Mouse (Mus musculus): ENCODE measurements at regions not wholly inside any gene's neighbourhood (a gene's known extent, or its start where the extent isn't known, plus 50 kb on each side); places are given as distances from the start of the nearest gene placed in this dataset.

GRCm38 (mm10) chr2:166394666-166395065 lies 239.2 kb upstream of the Sulf2 start:
- no peak overlapping the region for H3K4me2 ChIP-seq (ENCODE audit: low read length)
- WGBS: 30% methylated on average over 13 of the region's 13 CpGs

GRCm38 (mm10) chr2:166391176-166391575 lies 235.7 kb upstream of the Sulf2 start:
- Histone ChIP-seq H3K4me2 (ENCODE audit: low read length) (no peak overlapping the region), H3K4me1 (replicated peaks; ENCODE audit: control insufficient read depth, insufficient read depth, low read length) (peaks cover 9% of the 10 kb centered on the region), H3K4me3 (replicated peaks; ENCODE audit: low read length) (no peak overlapping the region), H3K9ac (replicated peaks; ENCODE audit: low read depth, low read length) (no peak overlapping the region), H3K27me3 (replicated peaks; ENCODE audit: control insufficient read depth, insufficient read depth, low read length) (no peaks in the 10 kb centered on the region), H3K27ac (ENCODE audit: low read length) (no peak overlapping the region), H3K9me3 (ENCODE audit: control insufficient read depth, low read length) (no peaks in the 10 kb centered on the region), H3K36me3 (ENCODE audit: control insufficient read depth, insufficient read depth) (no peaks in the 10 kb centered on the region)
- ATAC-seq: no peak
- 39% methylated on average over 5 of the region's 5 CpGs for WGBS

More at GRCm38 (mm10) chr2:166394666-166395065, 239.2 kb upstream of the Sulf2 start:
- H3K27me3 ChIP-seq (replicated peaks; ENCODE audit: control insufficient read depth, insufficient read depth, low read length): peaks cover 2% of the 10 kb centered on the region; the same call in 1 of the 2 replicates
- H3K27ac ChIP-seq (ENCODE audit: low read length): no peak overlapping the region
- H3K4me1 ChIP-seq (replicated peaks; ENCODE audit: control insufficient read depth, insufficient read depth, low read length): peaks cover 7% of the 10 kb centered on the region
- no peaks in the 10 kb centered on the region for H3K9me3 ChIP-seq (ENCODE audit: control insufficient read depth, low read length)
- no peaks in the 10 kb centered on the region for H3K36me3 ChIP-seq (ENCODE audit: control insufficient read depth, insufficient read depth)
- no peak overlapping the region for H3K9ac ChIP-seq (replicated peaks; ENCODE audit: low read depth, low read length)
- peak; percentile 58; the same call in 1 of the 2 replicates for ATAC-seq
- no peak overlapping the region for H3K4me3 ChIP-seq (replicated peaks; ENCODE audit: low read length)

- Histone ChIP-seq H3K27me3 (replicated peaks; ENCODE audit: control insufficient read depth, insufficient read depth, low read length) (no peaks in the 10 kb centered on the region), H3K9me3 (ENCODE audit: control insufficient read depth, low read length) (no peaks in the 10 kb centered on the region), H3K9ac (replicated peaks; ENCODE audit: low read depth, low read length) (no peak overlapping the region), H3K4me3 (replicated peaks; ENCODE audit: low read length) (no peak overlapping the region), H3K4me2 (ENCODE audit: low read length) (no peak overlapping the region), H3K4me1 (replicated peaks; ENCODE audit: control insufficient read depth, insufficient read depth, low read length) (peaks cover 14% of the 10 kb centered on the region), H3K36me3 (ENCODE audit: control insufficient read depth, insufficient read depth) (no peaks in the 10 kb centered on the region), H3K27ac (ENCODE audit: low read length) (no peak overlapping the region)
- WGBS: 32% methylated on average over 6 of the region's 6 CpGs
- no peak for ATAC-seq
Observed at GRCm38 (mm10) chr2:166388050-166388449, 232.6 kb upstream of the Sulf2 start.

GRCm38 (mm10) chr2:166386817-166387216 lies 231.4 kb upstream of the Sulf2 start:
- 88% methylated on average over 5 of the region's 5 CpGs for WGBS

GRCm38 (mm10) chr2:166384583-166384982 lies 229.1 kb upstream of the Sulf2 start:
- ATAC-seq: 0 out of 2 replicates have a peak, but pooled peaks have one; percentile 50
- 0 out of 2 replicates have a peak overlapping the region, but pooled peaks have one; percentile 13 for H3K27ac ChIP-seq (ENCODE audit: low read length)
- WGBS: 27% methylated on average over 6 of the region's 6 CpGs

More at GRCm38 (mm10) chr2:166386817-166387216, 231.4 kb upstream of the Sulf2 start:
- ATAC-seq: no peak
- no peaks in the 10 kb centered on the region for H3K27me3 ChIP-seq (replicated peaks; ENCODE audit: control insufficient read depth, insufficient read depth, low read length)
- no peak overlapping the region for H3K4me3 ChIP-seq (replicated peaks; ENCODE audit: low read length)
- no peak overlapping the region for H3K9ac ChIP-seq (replicated peaks; ENCODE audit: low read depth, low read length)
- H3K36me3 ChIP-seq (ENCODE audit: control insufficient read depth, insufficient read depth): no peaks in the 10 kb centered on the region
- H3K4me2 ChIP-seq (ENCODE audit: low read length): no peak overlapping the region
- no peak overlapping the region for H3K27ac ChIP-seq (ENCODE audit: low read length)
- H3K4me1 ChIP-seq (replicated peaks; ENCODE audit: control insufficient read depth, insufficient read depth, low read length): peaks cover 14% of the 10 kb centered on the region
- no peaks in the 10 kb centered on the region for H3K9me3 ChIP-seq (ENCODE audit: control insufficient read depth, low read length)

GRCm38 (mm10) chr2:166383356-166383755 lies 227.9 kb upstream of the Sulf2 start:
- Histone ChIP-seq H3K4me2 (ENCODE audit: low read length) (no peak overlapping the region), H3K9ac (replicated peaks; ENCODE audit: low read depth, low read length) (no peak overlapping the region), H3K9me3 (ENCODE audit: control insufficient read depth, low read length) (no peaks in the 10 kb centered on the region), H3K27me3 (replicated peaks; ENCODE audit: control insufficient read depth, insufficient read depth, low read length) (0 out of 2 replicates have a peak, but pooled peaks cover 2% of the 10 kb centered on the region), H3K27ac (ENCODE audit: low read length) (no peak overlapping the region), H3K4me1 (replicated peaks; ENCODE audit: control insufficient read depth, insufficient read depth, low read length) (peaks cover 13% of the 10 kb centered on the region), H3K4me3 (replicated peaks; ENCODE audit: low read length) (no peak overlapping the region), H3K36me3 (ENCODE audit: control insufficient read depth, insufficient read depth) (no peaks in the 10 kb centered on the region)
- ATAC-seq: no peak
- WGBS: 78% methylated on average over 5 of the region's 5 CpGs

More at GRCm38 (mm10) chr2:166384583-166384982, 229.1 kb upstream of the Sulf2 start:
- Histone ChIP-seq H3K36me3 (ENCODE audit: control insufficient read depth, insufficient read depth) (no peaks in the 10 kb centered on the region), H3K4me3 (replicated peaks; ENCODE audit: low read length) (no peak overlapping the region), H3K4me1 (replicated peaks; ENCODE audit: control insufficient read depth, insufficient read depth, low read length) (peaks cover 14% of the 10 kb centered on the region), H3K4me2 (ENCODE audit: low read length) (no peak overlapping the region), H3K9me3 (ENCODE audit: control insufficient read depth, low read length) (no peaks in the 10 kb centered on the region), H3K9ac (replicated peaks; ENCODE audit: low read depth, low read length) (no peak overlapping the region; the same call in 1 of the 2 replicates), H3K27me3 (replicated peaks; ENCODE audit: control insufficient read depth, insufficient read depth, low read length) (no peaks in the 10 kb centered on the region)

GRCm38 (mm10) chr2:166382180-166382579 lies 226.7 kb upstream of the Sulf2 start:
- 89% methylated on average over 7 of the region's 7 CpGs for WGBS
- Histone ChIP-seq H3K4me2 (ENCODE audit: low read length) (no peak overlapping the region), H3K36me3 (ENCODE audit: control insufficient read depth, insufficient read depth) (no peaks in the 10 kb centered on the region), H3K4me3 (replicated peaks; ENCODE audit: low read length) (no peak overlapping the region), H3K27me3 (replicated peaks; ENCODE audit: control insufficient read depth, insufficient read depth, low read length) (0 out of 2 replicates have a peak, but pooled peaks cover 2% of the 10 kb centered on the region), H3K4me1 (replicated peaks; ENCODE audit: control insufficient read depth, insufficient read depth, low read length) (peaks cover 17% of the 10 kb centered on the region), H3K27ac (ENCODE audit: low read length) (no peak overlapping the region), H3K9ac (replicated peaks; ENCODE audit: low read depth, low read length) (no peak overlapping the region), H3K9me3 (ENCODE audit: control insufficient read depth, low read length) (no peaks in the 10 kb centered on the region)
- no peak for ATAC-seq

GRCm38 (mm10) chr2:166380854-166381253 lies 225.4 kb upstream of the Sulf2 start:
- ATAC-seq: no peak
- WGBS: 89% methylated on average over 9 of the region's 9 CpGs
- Histone ChIP-seq H3K4me1 (replicated peaks; ENCODE audit: control insufficient read depth, insufficient read depth, low read length) (peaks cover 18% of the 10 kb centered on the region), H3K27me3 (replicated peaks; ENCODE audit: control insufficient read depth, insufficient read depth, low read length) (0 out of 2 replicates have a peak, but pooled peaks cover 2% of the 10 kb centered on the region), H3K4me2 (ENCODE audit: low read length) (no peak overlapping the region), H3K36me3 (ENCODE audit: control insufficient read depth, insufficient read depth) (no peaks in the 10 kb centered on the region), H3K9me3 (ENCODE audit: control insufficient read depth, low read length) (no peaks in the 10 kb centered on the region), H3K4me3 (replicated peaks; ENCODE audit: low read length) (no peak overlapping the region), H3K27ac (ENCODE audit: low read length) (no peak overlapping the region), H3K9ac (replicated peaks; ENCODE audit: low read depth, low read length) (no peak overlapping the region)

- 0 out of 2 replicates have a peak, but pooled peaks cover 2% of the 10 kb centered on the region for H3K27me3 ChIP-seq (replicated peaks; ENCODE audit: control insufficient read depth, insufficient read depth, low read length)
- no peaks in the 10 kb centered on the region for H3K36me3 ChIP-seq (ENCODE audit: control insufficient read depth, insufficient read depth)
- H3K4me2 ChIP-seq (ENCODE audit: low read length): no peak overlapping the region
- no peak overlapping the region for H3K9ac ChIP-seq (replicated peaks; ENCODE audit: low read depth, low read length)
- no peak overlapping the region for H3K4me3 ChIP-seq (replicated peaks; ENCODE audit: low read length)
- peaks cover 7% of the 10 kb centered on the region for H3K4me1 ChIP-seq (replicated peaks; ENCODE audit: control insufficient read depth, insufficient read depth, low read length)
- no peak for ATAC-seq
- H3K27ac ChIP-seq (ENCODE audit: low read length): no peak overlapping the region
- no peaks in the 10 kb centered on the region for H3K9me3 ChIP-seq (ENCODE audit: control insufficient read depth, low read length)
- WGBS: 55% methylated on average over 3 of the region's 3 CpGs
Observed at GRCm38 (mm10) chr2:166378325-166378724, 222.9 kb upstream of the Sulf2 start.

- no peak overlapping the region for H3K27ac ChIP-seq (ENCODE audit: low read length)
- H3K27me3 ChIP-seq (replicated peaks; ENCODE audit: control insufficient read depth, insufficient read depth, low read length): 0 out of 2 replicates have a peak, but pooled peaks cover 2% of the 10 kb centered on the region
- H3K9me3 ChIP-seq (ENCODE audit: control insufficient read depth, low read length): no peaks in the 10 kb centered on the region
- H3K4me1 ChIP-seq (replicated peaks; ENCODE audit: control insufficient read depth, insufficient read depth, low read length): peaks cover 7% of the 10 kb centered on the region
- no peaks in the 10 kb centered on the region for H3K36me3 ChIP-seq (ENCODE audit: control insufficient read depth, insufficient read depth)
- no peak overlapping the region for H3K4me2 ChIP-seq (ENCODE audit: low read length)
- 10% methylated on average over 3 of the region's 3 CpGs for WGBS
- no peak overlapping the region for H3K9ac ChIP-seq (replicated peaks; ENCODE audit: low read depth, low read length)
- H3K4me3 ChIP-seq (replicated peaks; ENCODE audit: low read length): no peak overlapping the region
- ATAC-seq: peak; percentile 49; the same call in 1 of the 2 replicates
Observed at GRCm38 (mm10) chr2:166377329-166377728, 221.9 kb upstream of the Sulf2 start.

All from forebrain, embryonic 16.5 days (tissue).